ENCODE assay signal across 8 mouse cellular contexts in genomic region chr10:80774549-80774948, GRCm38 (mm10). TPM values are rescaled to one million over a fixed set of nuclear protein-coding genes. Genes with fewer than 3 reads are reported as not detected.
DNase-seq lines count a peak whose midpoint lies in the region; ATAC-seq and TF ChIP-seq lines count a peak whose summit lies in the region.

No protein-coding gene starts in this region.

- WGBS in forebrain, embryonic 13.5 days: 64% methylated on average over 2 of the region's 2 CpGs
- WGBS in heart, postnatal 0 days: 14% methylated on average over 2 of the region's 2 CpGs
- WGBS in liver, embryonic 15.5 days (ENCODE audit: insufficient replicate concordance): 27% methylated on average over 2 of the region's 2 CpGs
- 78% methylated on average over 2 of the region's 2 CpGs for WGBS in neural tube, embryonic 12.5 days
- WGBS in stomach, postnatal 0 days: 14% methylated on average over 2 of the region's 2 CpGs

- peak; percentile 83 for ATAC-seq in forebrain, embryonic 13.5 days
- peak; percentile 97 for ATAC-seq in heart, postnatal 0 days (ENCODE audit: insufficient read depth, low read depth)
- ATAC-seq in liver, embryonic 15.5 days (ENCODE audit: insufficient read depth): peak; percentile 79
- ATAC-seq in neural tube, embryonic 12.5 days (ENCODE audit: low FRiP score, low read depth): 0 out of 2 replicates have a peak, but pooled peaks have one; percentile 50
- ATAC-seq in stomach, postnatal 0 days (ENCODE audit: low FRiP score, low TSS enrichment): peak; percentile 76

- H3K4me1 ChIP-seq in E14TG2a.4 (replicated peaks; ENCODE audit: low read depth, low read length): peaks cover 36% of the 10 kb centered on the region
- peaks cover 7% of the 10 kb centered on the region; the same call in 1 of the 2 replicates for H3K4me1 ChIP-seq in forebrain, embryonic 13.5 days
- H3K4me1 ChIP-seq in heart, postnatal 0 days (ENCODE audit: control insufficient read depth, insufficient read depth): peaks cover 29% of the 10 kb centered on the region
- peaks cover 29% of the 10 kb centered on the region for H3K4me1 ChIP-seq in liver, embryonic 15.5 days (replicated peaks)
- H3K4me1 ChIP-seq in neural tube, embryonic 12.5 days: no peaks in the 10 kb centered on the region
- peaks cover 3% of the 10 kb centered on the region; the same call in 1 of the 2 replicates for H3K4me1 ChIP-seq in stomach, postnatal 0 days (replicated peaks; ENCODE audit: control insufficient read depth, insufficient read depth)

- H3K36me3 ChIP-seq in E14TG2a.4 (ENCODE audit: insufficient read depth, low read length): peaks cover 100% of the 10 kb centered on the region
- H3K36me3 ChIP-seq in forebrain, embryonic 13.5 days (ENCODE audit: poor library complexity, severe bottlenecking): peaks cover 100% of the 10 kb centered on the region
- peaks cover 88% of the 10 kb centered on the region for H3K36me3 ChIP-seq in heart, postnatal 0 days (replicated peaks; ENCODE audit: control insufficient read depth, insufficient read depth, low read length)
- H3K36me3 ChIP-seq in liver, embryonic 15.5 days (replicated peaks): peaks cover 100% of the 10 kb centered on the region
- H3K36me3 ChIP-seq in neural tube, embryonic 12.5 days: peaks cover 100% of the 10 kb centered on the region
- peaks cover 43% of the 10 kb centered on the region for H3K36me3 ChIP-seq in stomach, postnatal 0 days (ENCODE audit: control insufficient read depth, insufficient read depth, low read length)

- no peaks in the 10 kb centered on the region for H3K27me3 ChIP-seq in E14TG2a.4 (ENCODE audit: insufficient read depth, low read length)
- H3K27me3 ChIP-seq in forebrain, embryonic 13.5 days: no peaks in the 10 kb centered on the region
- no peaks in the 10 kb centered on the region for H3K27me3 ChIP-seq in heart, postnatal 0 days (ENCODE audit: control insufficient read depth, insufficient read depth, low read length)
- no peaks in the 10 kb centered on the region for H3K27me3 ChIP-seq in liver, embryonic 15.5 days
- no peaks in the 10 kb centered on the region for H3K27me3 ChIP-seq in neural tube, embryonic 12.5 days (replicated peaks)
- H3K27me3 ChIP-seq in stomach, postnatal 0 days (ENCODE audit: control insufficient read depth, insufficient read depth, low read length): no peaks in the 10 kb centered on the region

- peak; percentile 99 for TF ChIP-seq EP300 in heart, postnatal 0 days (IDR thresholded peaks at IDR 0.05; ENCODE audit: low read depth)
- TF ChIP-seq EP300 in stomach, postnatal 0 days (optimal IDR thresholded peaks at IDR 0.05): no peak

- H3K4me3 ChIP-seq in E14TG2a.4 (replicated peaks; ENCODE audit: low read length): no peak overlapping the region
- H3K4me3 ChIP-seq in forebrain, embryonic 13.5 days: no peak overlapping the region
- H3K4me3 ChIP-seq in heart, postnatal 0 days (ENCODE audit: low read depth, low read length): no peak overlapping the region
- H3K4me3 ChIP-seq in liver, embryonic 15.5 days (replicated peaks): no peak overlapping the region
- no peak overlapping the region for H3K4me3 ChIP-seq in neural tube, embryonic 12.5 days
- no peak overlapping the region for H3K4me3 ChIP-seq in stomach, postnatal 0 days (ENCODE audit: low read depth, low read length)

- H3K9me3 ChIP-seq in E14TG2a.4 (ENCODE audit: low read length): no peaks in the 10 kb centered on the region
- H3K9me3 ChIP-seq in forebrain, embryonic 13.5 days (replicated peaks): no peaks in the 10 kb centered on the region
- no peaks in the 10 kb centered on the region for H3K9me3 ChIP-seq in heart, postnatal 0 days (replicated peaks; ENCODE audit: control insufficient read depth, low read length)
- H3K9me3 ChIP-seq in liver, embryonic 15.5 days (replicated peaks): no peaks in the 10 kb centered on the region
- no peaks in the 10 kb centered on the region for H3K9me3 ChIP-seq in neural tube, embryonic 12.5 days
- H3K9me3 ChIP-seq in stomach, postnatal 0 days (ENCODE audit: control insufficient read depth, low read length): no peaks in the 10 kb centered on the region

- peak; percentile 78 for DNase-seq in c-Kit-positive CD71-positive TER-119-positive erythroid progenitor cells, embryonic 14.5 days (ENCODE audit: low spot score)
- DNase-seq in heart, postnatal 0 days (ENCODE audit: low spot score): peak; percentile 98
- DNase-seq in kidney, postnatal 4 days: peak; percentile 81 to 84
- DNase-seq in stomach, postnatal 0 days (ENCODE audit: low spot score): peak; percentile 83

- peak overlapping the region; percentile 48 for H3K27ac ChIP-seq in forebrain, embryonic 13.5 days
- peak overlapping the region; percentile 80 for H3K27ac ChIP-seq in heart, postnatal 0 days (ENCODE audit: low read depth)
- peak overlapping the region; percentile 60; the same call in 1 of the 2 replicates for H3K27ac ChIP-seq in liver, embryonic 15.5 days (replicated peaks)
- H3K27ac ChIP-seq in neural tube, embryonic 12.5 days: no peak overlapping the region
- H3K27ac ChIP-seq in stomach, postnatal 0 days (replicated peaks): peak overlapping the region; percentile 80

- H3K4me2 ChIP-seq in forebrain, embryonic 13.5 days: no peak overlapping the region
- no peak overlapping the region for H3K4me2 ChIP-seq in heart, postnatal 0 days (ENCODE audit: low read depth, low read length)
- no peak overlapping the region for H3K4me2 ChIP-seq in liver, embryonic 15.5 days
- H3K4me2 ChIP-seq in neural tube, embryonic 12.5 days (replicated peaks): no peak overlapping the region
- no peak overlapping the region for H3K4me2 ChIP-seq in stomach, postnatal 0 days (replicated peaks; ENCODE audit: low read depth)

- peak; percentile 95 for TF ChIP-seq CTCF in E14TG2a.4 (conservative IDR thresholded peaks at IDR 0.05; ENCODE audit: low read length)
- peak; percentile 94 for TF ChIP-seq CTCF in heart, postnatal 0 days (IDR thresholded peaks at IDR 0.05; ENCODE audit: low read depth)
- TF ChIP-seq CTCF in stomach, postnatal 0 days (IDR thresholded peaks at IDR 0.05; ENCODE audit: low read depth): peak; percentile 98

- no peak overlapping the region for H3K9ac ChIP-seq in forebrain, embryonic 13.5 days
- no peak overlapping the region for H3K9ac ChIP-seq in heart, postnatal 0 days (replicated peaks; ENCODE audit: low read depth, low read length)
- peak overlapping the region; percentile 16; the same call in 1 of the 2 replicates for H3K9ac ChIP-seq in liver, embryonic 15.5 days
- no peak overlapping the region for H3K9ac ChIP-seq in neural tube, embryonic 12.5 days
- H3K9ac ChIP-seq in stomach, postnatal 0 days (ENCODE audit: low read length): peak overlapping the region; percentile 41; the same call in 1 of the 2 replicates

RNA-seq across cellular contexts. Expression of gene Dot1l, which starts 19.5 kb away (rescaled TPM):
- polyA plus RNA-seq in forebrain, embryonic 13.5 days (2015; fragmentation: Nextera tagmentation; extraction: Ambion mirVana): 19.9 and 21.1 TPM in 2 replicates
- 19.4 and 32.8 TPM in 2 replicates for total RNA-seq in heart, postnatal 0 days (2014; rRNA removed; ENCODE audit: low replicate concordance)
- polyA plus RNA-seq in heart, postnatal 0 days (2015; fragmentation: Nextera tagmentation; extraction: Ambion mirVana): 13.1 and 14.0 TPM in 2 replicates
- 8.1 and 9.3 TPM in 2 replicates for polyA plus RNA-seq in liver, embryonic 15.5 days (2015; fragmentation: Nextera tagmentation; extraction: Ambion mirVana)
- polyA plus RNA-seq in neural tube, embryonic 12.5 days (2016; fragmentation: Nextera tagmentation; extraction: Ambion mirVana): 26.3 and 26.5 TPM in 2 replicates
- polyA plus RNA-seq in stomach, postnatal 0 days (2015; fragmentation: Nextera tagmentation; extraction: Ambion mirVana): 5.4 and 6.2 TPM in 2 replicates

RNA-seq across cellular contexts. Expression of gene Sf3a2, which starts 23.4 kb away (rescaled TPM):
- 63.5 and 67.3 TPM in 2 replicates for polyA plus RNA-seq in forebrain, embryonic 13.5 days (2015; fragmentation: Nextera tagmentation; extraction: Ambion mirVana)
- 8.8 and 12.7 TPM in 2 replicates for total RNA-seq in heart, postnatal 0 days (2014; rRNA removed; ENCODE audit: low replicate concordance)
- polyA plus RNA-seq in heart, postnatal 0 days (2015; fragmentation: Nextera tagmentation; extraction: Ambion mirVana): 25.2 and 26.0 TPM in 2 replicates
- 31.3 and 32.8 TPM in 2 replicates for polyA plus RNA-seq in liver, embryonic 15.5 days (2015; fragmentation: Nextera tagmentation; extraction: Ambion mirVana)
- 66.8 and 72.4 TPM in 2 replicates for polyA plus RNA-seq in neural tube, embryonic 12.5 days (2016; fragmentation: Nextera tagmentation; extraction: Ambion mirVana)
- polyA plus RNA-seq in stomach, postnatal 0 days (2015; fragmentation: Nextera tagmentation; extraction: Ambion mirVana): 27.7 and 31.8 TPM in 2 replicates

RNA-seq across cellular contexts. Expression of gene Plekhj1, which starts 23.9 kb away (rescaled TPM):
- 141 and 151 TPM in 2 replicates for polyA plus RNA-seq in forebrain, embryonic 13.5 days (2015; fragmentation: Nextera tagmentation; extraction: Ambion mirVana)
- total RNA-seq in heart, postnatal 0 days (2014; rRNA removed; ENCODE audit: low replicate concordance): 29.3 and 50.6 TPM in 2 replicates
- 41.8 and 44.4 TPM in 2 replicates for polyA plus RNA-seq in heart, postnatal 0 days (2015; fragmentation: Nextera tagmentation; extraction: Ambion mirVana)
- polyA plus RNA-seq in liver, embryonic 15.5 days (2015; fragmentation: Nextera tagmentation; extraction: Ambion mirVana): 73.6 and 83.0 TPM in 2 replicates
- 155 TPM in 2 replicates for polyA plus RNA-seq in neural tube, embryonic 12.5 days (2016; fragmentation: Nextera tagmentation; extraction: Ambion mirVana)
- polyA plus RNA-seq in stomach, postnatal 0 days (2015; fragmentation: Nextera tagmentation; extraction: Ambion mirVana): 62.0 and 65.8 TPM in 2 replicates

RNA-seq across cellular contexts. Expression of gene Amh, which starts 30.5 kb away (rescaled TPM):
- polyA plus RNA-seq in forebrain, embryonic 13.5 days (2015; fragmentation: Nextera tagmentation; extraction: Ambion mirVana): 0.13 TPM in 1 of 2 replicates, not detected in the other
- 4.0 TPM in 1 of 2 replicates, not detected in the other for total RNA-seq in heart, postnatal 0 days (2014; rRNA removed; ENCODE audit: low replicate concordance)
- polyA plus RNA-seq in heart, postnatal 0 days (2015; fragmentation: Nextera tagmentation; extraction: Ambion mirVana): 0.18 and 0.22 TPM in 2 replicates
- 0.10 and 0.12 TPM in 2 replicates for polyA plus RNA-seq in liver, embryonic 15.5 days (2015; fragmentation: Nextera tagmentation; extraction: Ambion mirVana)
- polyA plus RNA-seq in neural tube, embryonic 12.5 days (2016; fragmentation: Nextera tagmentation; extraction: Ambion mirVana): not detected in 2 replicates
- polyA plus RNA-seq in stomach, postnatal 0 days (2015; fragmentation: Nextera tagmentation; extraction: Ambion mirVana): 6.8 and 6.9 TPM in 2 replicates

RNA-seq across cellular contexts. Expression of gene Ap3d1, which starts 32.5 kb away (rescaled TPM):
- polyA plus RNA-seq in forebrain, embryonic 13.5 days (2015; fragmentation: Nextera tagmentation; extraction: Ambion mirVana): 80.2 and 82.9 TPM in 2 replicates
- 72.7 and 77.9 TPM in 2 replicates for total RNA-seq in heart, postnatal 0 days (2014; rRNA removed; ENCODE audit: low replicate concordance)
- polyA plus RNA-seq in heart, postnatal 0 days (2015; fragmentation: Nextera tagmentation; extraction: Ambion mirVana): 31.6 and 34.3 TPM in 2 replicates
- polyA plus RNA-seq in liver, embryonic 15.5 days (2015; fragmentation: Nextera tagmentation; extraction: Ambion mirVana): 20.2 and 21.8 TPM in 2 replicates
- polyA plus RNA-seq in neural tube, embryonic 12.5 days (2016; fragmentation: Nextera tagmentation; extraction: Ambion mirVana): 93.9 and 95.1 TPM in 2 replicates
- polyA plus RNA-seq in stomach, postnatal 0 days (2015; fragmentation: Nextera tagmentation; extraction: Ambion mirVana): 38.7 and 42.7 TPM in 2 replicates

Comparison
In these comparisons a context has a peak if more than half of its experiments do, and no peak if none do; other contexts are left out.
1. H3K9ac ChIP-seq: peak in liver, embryonic 15.5 days (single experiment) and stomach, postnatal 0 days (single experiment); none in forebrain, embryonic 13.5 days (single experiment), heart, postnatal 0 days (single experiment) and neural tube, embryonic 12.5 days (single experiment).
2. Peak in every context shown above with its lines, with median percentiles within 50 percentile points of each other: CTCF ChIP-seq, DNase-seq and ATAC-seq.